Mouse (Mus musculus) heart, embryonic 11.5 days (tissue): ENCODE measurements around the gene Tdrd6. TPM values are rescaled to one million over a fixed set of nuclear protein-coding genes. Genes with fewer than 3 reads are reported as not detected.

Experiments
- ATAC-seq: fragments of 200-750 bp; cut with Nextera tagmentation; replicated peaks from 2 replicates; pipeline ENCODE4 v1.8.0; 2017; ENCODE audit warnings: moderate library complexity; ENCODE audit not compliant: insufficient number of reproducible peaks, low FRiP score, low TSS enrichment
- H3K27ac ChIP-seq: fragments of 300-500 bp; sonication (generic); 2 replicates; pipeline ENCODE4 v1.5.1; 2014; ENCODE audit warnings: mild to moderate bottlenecking, low read depth, low read length
- H3K27me3 ChIP-seq: fragments of 300-500 bp; sonication (generic); 2 replicates; pipeline ENCODE4 v1.6.1; 2014; ENCODE audit warnings: mild to moderate bottlenecking, low read length, mixed read lengths; ENCODE audit not compliant: control insufficient read depth, insufficient read depth
- H3K36me3 ChIP-seq: fragments of 300-500 bp; sonication (generic); 2 replicates; pipeline ENCODE4 v1.6.1; 2014; ENCODE audit warnings: mild to moderate bottlenecking, low read length, moderate library complexity, mixed read lengths; ENCODE audit not compliant: control insufficient read depth, insufficient read depth
- H3K4me1 ChIP-seq: fragments of 300-500 bp; sonication (generic); 2 replicates; pipeline ENCODE4 v1.6.1; 2014; ENCODE audit warnings: low read length; ENCODE audit not compliant: control insufficient read depth, insufficient read depth
- H3K4me2 ChIP-seq: fragments of 300-500 bp; sonication (generic); 2 replicates; pipeline ENCODE4 v1.6.1; 2014; ENCODE audit warnings: mild to moderate bottlenecking, moderate library complexity
- H3K4me3 ChIP-seq: fragments of 300-500 bp; sonication (generic); 2 replicates; pipeline ENCODE4 v1.5.1; 2014; ENCODE audit warnings: low read depth, low read length
- H3K9ac ChIP-seq: fragments of 300-500 bp; sonication (generic); 2 replicates; pipeline ENCODE4 v1.6.1; 2014; ENCODE audit warnings: mild to moderate bottlenecking, low read depth, low read length, moderate library complexity
- H3K9me3 ChIP-seq: fragments of 300-500 bp; sonication (generic); replicated peaks from 2 replicates; pipeline ENCODE4 v1.6.1; 2016; ENCODE audit warnings: low read length; ENCODE audit not compliant: control insufficient read depth
- WGBS: fragments of 180-500 bp; shearing (Covaris S2); extraction: QIAGEN DNeasy Blood & Tissue Kit; methylation state at CpG from one replicate; pipeline ENCODE4 v1.1.7; 2014; ENCODE audit not compliant: insufficient replicate concordance; 5-methylcytosine and 5-hydroxymethylcytosine counted together
- polyA plus RNA-seq: library from polyadenylated mRNA; unstranded; fragments of >200 nt; fragmentation: Nextera tagmentation; extraction: Ambion mirVana; gene quantifications from 2 replicates; pipeline ENCODE4 v1.2.1, GENCODE M21; 2014

Gene Tdrd6
- polyA plus RNA-seq, 1 experiment from 2014 or later = 0.03 TPM

DNA sequence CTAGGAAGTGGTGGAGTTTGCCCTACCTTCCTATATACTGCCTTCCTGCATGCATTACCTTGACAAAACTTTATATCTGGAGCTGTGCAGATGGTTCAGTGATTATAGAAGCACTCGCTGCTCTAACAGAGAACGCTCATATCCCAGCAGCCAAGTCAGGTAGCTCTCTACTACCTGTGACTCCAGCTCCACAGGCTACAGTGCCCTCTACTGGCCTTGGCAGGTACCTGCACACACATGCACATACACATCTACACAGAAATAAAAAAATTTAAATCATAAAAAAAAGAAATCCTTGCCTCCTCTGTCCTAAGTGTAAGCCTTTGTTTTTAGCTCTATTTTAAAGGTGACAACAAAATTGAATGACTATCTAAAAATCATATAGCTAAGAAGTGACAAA is 32.4 kb downstream of the Tdrd6 start:
- ATAC-seq = no peak
- 94% methylated on average over 2 of the region's 2 CpGs for WGBS

DNA sequence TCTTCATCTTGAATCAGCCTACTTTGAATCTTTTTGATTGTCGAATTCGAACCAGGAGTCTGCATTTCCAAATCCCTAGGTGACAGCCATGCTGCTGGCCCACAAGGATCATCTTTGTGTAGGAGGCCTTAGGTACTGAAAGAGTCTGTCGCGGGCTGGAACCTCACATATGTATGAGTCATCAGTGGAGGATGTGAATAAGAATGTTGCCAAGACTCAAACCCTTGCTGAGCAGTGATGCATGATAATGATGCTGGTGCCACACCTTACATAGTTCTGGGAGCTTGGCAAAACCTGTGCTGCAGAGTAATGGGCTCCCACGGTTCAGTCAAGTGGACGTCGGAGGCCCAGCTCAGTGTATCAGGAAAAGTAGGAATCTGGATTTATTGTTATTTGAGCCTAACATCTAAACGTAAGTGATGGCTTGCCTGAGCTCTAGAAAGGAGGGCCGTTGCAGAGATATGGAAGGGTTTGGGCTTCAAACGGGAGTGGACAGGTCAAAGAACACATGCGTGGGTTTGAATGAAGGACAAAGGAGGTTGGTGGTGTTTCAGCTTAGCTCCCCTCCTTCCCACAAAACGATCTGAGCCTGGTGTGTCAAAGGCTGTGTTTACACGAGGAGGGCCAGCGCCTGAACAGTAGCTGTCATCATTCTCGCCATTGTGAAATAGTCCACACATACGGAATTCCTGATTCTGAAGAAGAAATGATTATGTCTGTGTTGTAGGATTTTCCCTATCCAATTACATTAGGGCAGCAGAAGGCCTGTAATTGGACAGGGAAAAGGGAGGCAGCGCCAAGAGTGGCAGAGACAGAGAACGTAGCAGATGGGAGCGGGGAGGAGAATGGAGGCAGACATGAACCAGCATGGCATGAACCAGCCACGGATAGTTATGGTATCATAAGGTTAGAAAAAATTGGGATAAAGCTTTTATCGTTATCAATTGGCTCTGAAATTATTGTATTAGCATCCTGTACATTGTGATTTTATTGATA is 37.5 kb downstream of the Tdrd6 start:
- ATAC-seq = no peak
- 76% methylated on average over 21 of the region's 21 CpGs for WGBS
- Histone ChIP-seq H3K27me3 (no peaks in the 10 kb centered on the region), H3K9me3 (0 out of 2 replicates have a peak, but pooled peaks cover under 1% of the 10 kb centered on the region), H3K9ac (no peak overlapping the region), H3K27ac (no peak overlapping the region), H3K4me2 (no peak overlapping the region), H3K4me1 (no peaks in the 10 kb centered on the region), H3K36me3 (no peaks in the 10 kb centered on the region), H3K4me3 (no peak overlapping the region)

More for the DNA sequence above, 32.4 kb downstream of the Tdrd6 start:
- H3K36me3 ChIP-seq = no peaks in the 10 kb centered on the region
- no peak overlapping the region for H3K4me2 ChIP-seq
- no peaks in the 10 kb centered on the region for H3K27me3 ChIP-seq
- H3K27ac ChIP-seq = no peak overlapping the region
- no peak overlapping the region for H3K9ac ChIP-seq
- H3K4me3 ChIP-seq = no peak overlapping the region
- 0 out of 2 replicates have a peak, but pooled peaks cover 2% of the 10 kb centered on the region for H3K9me3 ChIP-seq
- no peaks in the 10 kb centered on the region for H3K4me1 ChIP-seq

DNA sequence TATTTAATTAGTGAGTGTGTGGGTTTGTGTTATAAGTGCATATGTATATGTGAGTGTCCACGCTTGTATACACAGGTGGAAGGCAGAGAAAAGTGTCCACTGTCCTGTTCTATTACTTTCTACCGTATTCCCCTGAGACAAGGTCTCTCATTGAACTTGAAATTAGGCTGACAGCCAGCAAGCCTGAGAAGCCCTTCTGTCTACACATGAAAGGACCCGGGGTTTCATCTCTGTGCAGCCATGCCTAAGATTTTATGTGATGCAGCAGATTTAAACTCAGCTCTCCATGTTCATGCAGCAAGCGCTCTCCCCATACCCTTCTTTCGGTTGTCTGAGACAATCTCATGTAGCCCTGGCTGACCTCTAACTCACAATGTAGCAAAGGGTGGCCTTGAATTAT is 39.6 kb downstream of the Tdrd6 start:
- Histone ChIP-seq H3K9me3 (no peaks in the 10 kb centered on the region), H3K4me1 (no peaks in the 10 kb centered on the region), H3K4me3 (no peak overlapping the region), H3K36me3 (no peaks in the 10 kb centered on the region), H3K4me2 (no peak overlapping the region), H3K9ac (no peak overlapping the region), H3K27me3 (no peaks in the 10 kb centered on the region), H3K27ac (no peak overlapping the region)
- ATAC-seq = no peak
- WGBS = 83% methylated on average over 5 of the region's 5 CpGs

DNA sequence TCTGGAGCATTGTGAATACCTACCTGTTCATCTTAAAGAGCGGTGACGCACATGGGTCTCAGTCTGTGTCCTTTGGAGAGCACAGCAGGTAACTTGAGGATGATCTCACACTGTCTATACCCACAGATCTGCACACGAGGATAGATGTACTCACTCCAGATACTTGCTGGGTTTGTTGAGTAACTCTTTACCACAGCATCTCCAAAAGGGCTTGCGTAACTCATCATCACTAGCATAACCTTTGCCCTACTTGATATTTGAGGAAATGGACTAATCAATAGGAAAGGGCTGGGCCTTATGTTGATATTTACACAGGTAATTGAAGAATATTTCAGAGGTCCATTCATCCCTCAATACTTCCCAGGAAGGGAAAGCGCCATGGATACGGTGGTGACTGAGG is 40.3 kb downstream of the Tdrd6 start:
- no peak for ATAC-seq
- H3K4me1 ChIP-seq = no peaks in the 10 kb centered on the region
- H3K4me3 ChIP-seq = no peak overlapping the region
- no peak overlapping the region for H3K4me2 ChIP-seq
- H3K9ac ChIP-seq = no peak overlapping the region
- no peaks in the 10 kb centered on the region for H3K36me3 ChIP-seq
- WGBS = 82% methylated on average over 6 of the region's 6 CpGs
- H3K27me3 ChIP-seq = no peaks in the 10 kb centered on the region
- no peak overlapping the region for H3K27ac ChIP-seq
- H3K9me3 ChIP-seq = no peaks in the 10 kb centered on the region

DNA sequence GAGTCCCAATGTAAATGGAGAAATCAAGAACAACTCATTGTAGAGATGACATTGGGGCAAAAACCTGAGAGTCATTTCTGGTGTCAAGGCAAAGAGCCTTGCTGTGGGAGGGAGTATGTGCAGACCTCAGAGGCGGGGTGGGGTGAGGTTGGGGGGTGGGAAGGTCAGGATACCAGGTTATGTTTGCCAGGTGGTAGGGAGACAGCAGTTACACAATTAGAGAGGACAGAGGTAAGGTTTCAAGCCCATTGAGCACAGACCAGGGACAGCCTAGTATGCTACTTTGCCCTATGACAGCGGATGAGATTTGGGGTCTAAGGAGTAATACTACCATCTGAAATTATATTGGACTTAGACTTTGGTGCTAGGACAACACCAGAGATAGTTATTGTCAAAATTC is 42.8 kb downstream of the Tdrd6 start:
- H3K4me2 ChIP-seq = no peak overlapping the region
- H3K36me3 ChIP-seq = no peaks in the 10 kb centered on the region
- H3K27ac ChIP-seq = no peak overlapping the region
- H3K4me3 ChIP-seq = no peak overlapping the region
- ATAC-seq = no peak
- 0 out of 2 replicates have a peak, but pooled peaks cover 4% of the 10 kb centered on the region for H3K4me1 ChIP-seq
- H3K9me3 ChIP-seq = no peaks in the 10 kb centered on the region
- H3K27me3 ChIP-seq = no peaks in the 10 kb centered on the region
- H3K9ac ChIP-seq = no peak overlapping the region
- 83% methylated on average over 2 of the region's 2 CpGs for WGBS

DNA sequence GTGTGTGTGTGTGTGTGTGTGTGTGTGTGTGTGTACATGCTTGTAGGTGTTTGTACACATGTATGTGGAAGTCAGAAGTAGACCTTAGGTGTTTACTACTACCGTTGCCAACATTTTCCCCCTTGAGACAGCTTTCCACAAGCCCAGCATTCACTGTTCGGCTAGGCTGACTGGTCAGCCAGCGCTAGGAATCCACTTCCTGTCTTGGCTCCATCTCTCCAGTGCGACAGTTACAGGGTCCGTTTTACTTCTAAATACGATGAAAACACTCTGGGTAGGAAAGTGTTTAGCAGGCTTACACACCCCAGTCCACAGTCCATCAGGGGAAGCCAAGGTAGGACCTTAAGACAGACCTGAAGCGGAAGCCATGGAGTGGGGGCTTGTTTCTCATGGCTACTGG is 45.3 kb downstream of the Tdrd6 start:
- peaks cover 14% of the 10 kb centered on the region; the same call in 1 of the 2 replicates for H3K4me1 ChIP-seq
- H3K4me3 ChIP-seq = no peak overlapping the region
- H3K36me3 ChIP-seq = no peaks in the 10 kb centered on the region
- no peak for ATAC-seq
- no peaks in the 10 kb centered on the region for H3K27me3 ChIP-seq
- H3K27ac ChIP-seq = no peak overlapping the region
- H3K9ac ChIP-seq = no peak overlapping the region
- no peaks in the 10 kb centered on the region for H3K9me3 ChIP-seq
- H3K4me2 ChIP-seq = no peak overlapping the region
- whole genome bisulfite sequencing = 56% methylated on average over 7 of the region's 7 CpGs

DNA sequence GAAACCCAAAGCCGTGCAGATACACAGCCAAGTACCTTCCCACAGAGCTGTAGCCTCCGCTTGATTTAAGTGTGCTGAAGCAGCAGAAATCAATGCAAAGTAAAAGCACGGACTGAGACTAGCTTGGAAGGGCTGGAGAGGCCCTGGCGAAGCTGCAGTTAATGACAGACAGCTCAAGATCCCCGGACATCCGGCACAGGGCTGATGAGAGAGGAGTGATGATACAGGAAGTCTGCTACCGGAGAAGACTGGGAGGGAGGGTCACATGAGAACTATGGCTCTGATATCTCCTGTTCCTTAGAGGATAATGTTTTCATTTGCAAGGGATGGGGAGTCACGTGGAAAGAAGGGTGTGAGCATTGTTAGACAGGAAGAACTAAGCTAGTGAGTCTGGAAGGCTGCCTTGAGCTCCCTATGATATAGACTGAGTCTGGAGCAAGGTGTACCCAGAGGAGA is 49.1 kb downstream of the Tdrd6 start:
- Histone ChIP-seq H3K9me3 (no peaks in the 10 kb centered on the region), H3K27me3 (no peaks in the 10 kb centered on the region), H3K9ac (no peak overlapping the region; the same call in 1 of the 2 replicates), H3K27ac (peak overlapping the region; percentile 50), H3K4me1 (peaks cover 14% of the 10 kb centered on the region; the same call in 1 of the 2 replicates), H3K4me2 (peak overlapping the region; percentile 17), H3K4me3 (no peak overlapping the region), H3K36me3 (no peaks in the 10 kb centered on the region)
- peak; percentile 73; the same call in 1 of the 2 replicates for ATAC-seq
- 18% methylated on average over 8 of the region's 8 CpGs for WGBS

DNA sequence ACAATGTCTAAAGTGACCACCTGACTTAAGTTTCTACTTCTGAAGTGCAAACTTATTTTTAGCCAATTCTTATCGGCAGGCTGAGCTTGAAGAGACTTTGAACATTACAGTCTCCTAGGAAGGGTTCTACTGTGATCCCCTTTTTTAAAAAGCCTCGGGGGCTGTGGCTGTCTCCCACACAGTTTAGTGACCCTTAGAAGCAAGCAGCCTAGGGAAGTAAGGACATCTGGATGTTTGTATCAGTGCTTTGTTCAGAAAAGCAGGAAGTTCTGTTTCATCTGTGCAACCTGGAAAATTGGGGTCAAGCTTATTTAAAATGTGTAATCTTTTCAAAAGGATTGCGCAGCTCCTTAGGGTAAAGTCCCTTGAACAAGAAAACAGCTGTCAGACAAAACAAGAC is 49.6 kb downstream of the Tdrd6 start:
- H3K4me2 ChIP-seq = peak overlapping the region; percentile 17
- peaks cover 14% of the 10 kb centered on the region; the same call in 1 of the 2 replicates for H3K4me1 ChIP-seq
- WGBS = 27% methylated on average over 3 of the region's 3 CpGs
- ATAC-seq = no peak
- no peak overlapping the region for H3K4me3 ChIP-seq
- no peaks in the 10 kb centered on the region for H3K27me3 ChIP-seq
- H3K27ac ChIP-seq = peak overlapping the region; percentile 50
- no peaks in the 10 kb centered on the region for H3K36me3 ChIP-seq
- no peaks in the 10 kb centered on the region for H3K9me3 ChIP-seq
- H3K9ac ChIP-seq = no peak overlapping the region; the same call in 1 of the 2 replicates
